Mouse (Mus musculus) midbrain, embryonic 12.5 days (tissue): ENCODE results near the gene Cadm4. TPM values are rescaled to one million over a fixed set of nuclear protein-coding genes. Genes with fewer than 3 reads are reported as not detected.

Source experiments
- polyA plus RNA-seq: library from polyadenylated mRNA; unstranded; fragments of >200 nt; fragmentation: Nextera tagmentation; extraction: Ambion mirVana; gene quantifications from 2 replicates; pipeline ENCODE4 v1.2.1, GENCODE M21; 2016

Cadm4 gene
- polyA plus RNA-seq, 1 experiment from 2014 or later, result 43.6 TPM

Other genes starting within 250 kb of the Cadm4 start
- 3.8 and 5.2 TPM in 2 replicates for gene Zfp109, start 244.5 kb upstream of the Cadm4 start, polyA plus RNA-seq
- 3.8 and 4.8 TPM in 2 replicates for gene Zfp108, start 227.2 kb upstream of the Cadm4 start, polyA plus RNA-seq
- gene Zfp93, start 211.6 kb upstream of the Cadm4 start, polyA plus RNA-seq, result 7.1 and 7.7 TPM in 2 replicates
- gene Zfp61, start 180.8 kb upstream of the Cadm4 start, polyA plus RNA-seq, result 45.1 and 45.4 TPM in 2 replicates
- 16.6 and 18.1 TPM in 2 replicates for gene Zfp94, start 165.4 kb upstream of the Cadm4 start, polyA plus RNA-seq
- not detected in 2 replicates for gene Tescl, start 148.1 kb upstream of the Cadm4 start, polyA plus RNA-seq
- gene Lypd5, start 132.8 kb upstream of the Cadm4 start, polyA plus RNA-seq, result not detected in 2 replicates
- 1.1 and 1.8 TPM in 2 replicates for gene Kcnn4, start 111.8 kb upstream of the Cadm4 start, polyA plus RNA-seq
- gene Smg9, start 82.4 kb upstream of the Cadm4 start, polyA plus RNA-seq, result 30.9 and 32.4 TPM in 2 replicates
- gene Irgc1, start 29.7 kb upstream of the Cadm4 start, polyA plus RNA-seq, result not detected in 2 replicates
- 0.60 and 1.2 TPM in 2 replicates for gene Plaur, start 19.5 kb upstream of the Cadm4 start, polyA plus RNA-seq
- 163 and 178 TPM in 2 replicates for gene Zfp428, start 25.0 kb downstream of the Cadm4 start, polyA plus RNA-seq
- gene AC161166.1, start 30.4 kb downstream of the Cadm4 start, polyA plus RNA-seq, result 2.1 and 2.3 TPM in 2 replicates
- gene Irgq, start 48.7 kb downstream of the Cadm4 start, polyA plus RNA-seq, result 30.4 and 31.5 TPM in 2 replicates
- not detected in 2 replicates for gene Pinlyp, start 64.1 kb downstream of the Cadm4 start, polyA plus RNA-seq
- 89.8 and 101 TPM in 2 replicates for gene Xrcc1, start 64.3 kb downstream of the Cadm4 start, polyA plus RNA-seq
- gene Ethe1, start 105.5 kb downstream of the Cadm4 start, polyA plus RNA-seq, result 13.7 and 14.8 TPM in 2 replicates
- gene Zfp575, start 105.6 kb downstream of the Cadm4 start, polyA plus RNA-seq, result 3.1 and 3.7 TPM in 2 replicates
- not detected in 2 replicates for gene Phldb3, start 128.7 kb downstream of the Cadm4 start, polyA plus RNA-seq
- 0.68 and 0.73 TPM in 2 replicates for gene Lypd3, start 154.5 kb downstream of the Cadm4 start, polyA plus RNA-seq
- gene Tex101, start 194.7 kb downstream of the Cadm4 start, polyA plus RNA-seq, result not detected in 2 replicates
- not detected in 2 replicates for gene BC049730, start 227.2 kb downstream of the Cadm4 start, polyA plus RNA-seq
- not detected in 2 replicates for gene Gm4763, start 244.9 kb downstream of the Cadm4 start, polyA plus RNA-seq